Comparison of ENCODE assay signal across 11 mouse cellular contexts in the genomic region with DNA sequence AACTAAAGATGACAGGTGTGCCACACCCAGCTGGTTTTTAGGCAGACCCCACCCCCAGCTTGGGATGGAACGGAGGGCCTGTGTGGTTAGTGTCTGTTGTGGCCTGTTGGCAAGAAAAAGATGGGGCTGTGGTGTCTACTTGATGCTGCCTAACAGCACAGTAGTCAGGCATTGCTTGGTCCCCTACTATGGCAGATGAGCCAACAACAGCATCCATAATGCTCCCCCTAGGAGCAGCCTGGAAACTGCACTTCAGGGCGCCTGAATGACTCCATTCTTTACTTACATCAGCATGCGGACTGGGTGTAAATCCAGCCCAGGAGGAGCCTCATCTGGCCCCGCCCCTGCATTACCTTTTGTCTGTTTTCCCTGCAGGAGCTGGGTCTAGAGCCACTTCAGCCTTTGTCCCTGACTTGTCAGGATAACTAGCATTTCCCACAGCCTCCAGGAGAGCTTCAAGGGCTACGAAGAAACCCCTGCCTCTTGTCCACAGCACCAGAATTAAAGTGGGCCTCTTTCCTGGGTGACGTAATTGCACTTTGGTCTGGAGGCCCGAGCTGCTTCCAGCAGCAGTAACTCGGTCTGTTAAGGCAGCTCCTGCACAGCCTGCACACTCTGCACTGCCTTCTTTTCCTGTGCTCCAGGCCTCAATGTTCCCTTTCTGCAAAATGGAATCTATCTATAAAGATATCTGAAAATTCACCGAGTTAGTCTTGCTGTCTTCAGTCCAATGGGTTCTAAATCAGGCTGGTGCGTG.
DNase-seq lines count a peak whose midpoint lies in the region; ATAC-seq and TF ChIP-seq lines count a peak whose summit lies in the region.
"Had no signal": no experiment of that assay in that cellular context is flagged by ENCODE, and none has a peak within 500 bp of the region (broad histone marks: within the 10 kb centered on the region; RNA-seq: fewer than 3 reads in every experiment).

No protein-coding gene starts in this region.

- no peak overlapping the region for H3K9ac ChIP-seq in lung, embryonic 14.5 days
- H3K9ac ChIP-seq in forebrain, embryonic 12.5 days, result no peak overlapping the region
- H3K9ac ChIP-seq in midbrain, embryonic 11.5 days (ENCODE audit: low read length), result no peak overlapping the region

- no peaks in the 10 kb centered on the region for H3K9me3 ChIP-seq in lung, embryonic 14.5 days (ENCODE audit: low read depth, low read length)
- no peaks in the 10 kb centered on the region for H3K9me3 ChIP-seq in forebrain, embryonic 12.5 days
- no peaks in the 10 kb centered on the region for H3K9me3 ChIP-seq in midbrain, embryonic 11.5 days (ENCODE audit: control insufficient read depth, low read length)

- H3K27me3 ChIP-seq in lung, embryonic 14.5 days (ENCODE audit: insufficient read depth, low read length), result no peaks in the 10 kb centered on the region
- H3K27me3 ChIP-seq in forebrain, embryonic 12.5 days, result 0 out of 2 replicates have a peak, but pooled peaks cover 6% of the 10 kb centered on the region
- no peaks in the 10 kb centered on the region for H3K27me3 ChIP-seq in midbrain, embryonic 11.5 days (ENCODE audit: control insufficient read depth, insufficient read depth, low read length)

- 38% methylated on average over 10 of the region's 10 CpGs for WGBS in lung, embryonic 14.5 days
- 17% methylated on average over 10 of the region's 10 CpGs for WGBS in forebrain, embryonic 12.5 days
- 24% methylated on average over 10 of the region's 10 CpGs for whole genome bisulfite sequencing in midbrain, embryonic 11.5 days

- no peaks in the 10 kb centered on the region for H3K4me1 ChIP-seq in lung, embryonic 14.5 days (ENCODE audit: insufficient read depth)
- peaks cover 28% of the 10 kb centered on the region for H3K4me1 ChIP-seq in forebrain, embryonic 12.5 days
- peaks cover 10% of the 10 kb centered on the region for H3K4me1 ChIP-seq in midbrain, embryonic 11.5 days (ENCODE audit: control insufficient read depth, insufficient read depth, low read length)

- H3K4me3 ChIP-seq in lung, embryonic 14.5 days (ENCODE audit: low read depth, low read length), result no peak overlapping the region
- no peak overlapping the region for H3K4me3 ChIP-seq in forebrain, embryonic 12.5 days (replicated peaks)
- no peak overlapping the region for H3K4me3 ChIP-seq in midbrain, embryonic 11.5 days (ENCODE audit: low read depth, low read length)

- no peaks in the 10 kb centered on the region for H3K36me3 ChIP-seq in lung, embryonic 14.5 days (ENCODE audit: insufficient read depth)
- no peaks in the 10 kb centered on the region for H3K36me3 ChIP-seq in forebrain, embryonic 12.5 days (replicated peaks)
- no peaks in the 10 kb centered on the region for H3K36me3 ChIP-seq in midbrain, embryonic 11.5 days (ENCODE audit: control insufficient read depth, insufficient read depth, low read length)

- peak; percentile 21 for ATAC-seq in lung, embryonic 14.5 days (ENCODE audit: insufficient read depth)
- ATAC-seq in forebrain, embryonic 12.5 days (ENCODE audit: low FRiP score), result peak; percentile 72
- ATAC-seq in midbrain, embryonic 11.5 days (ENCODE audit: low FRiP score), result peak; percentile 36; the same call in 1 of the 2 replicates

- TF ChIP-seq CTCF in lung, embryonic 14.5 days (IDR thresholded peaks at IDR 0.05; ENCODE audit: low read depth), result peak; percentile 24; the same call in 1 of the 2 replicates

- no peak overlapping the region for H3K4me2 ChIP-seq in lung, embryonic 14.5 days
- H3K4me2 ChIP-seq in forebrain, embryonic 12.5 days, result peak overlapping the region; percentile 13; the same call in 1 of the 2 replicates
- no peak overlapping the region for H3K4me2 ChIP-seq in midbrain, embryonic 11.5 days

- no peak overlapping the region for H3K27ac ChIP-seq in lung, embryonic 14.5 days (ENCODE audit: low read depth)
- peak overlapping the region; percentile 58; the same call in 1 of the 2 replicates for H3K27ac ChIP-seq in forebrain, embryonic 12.5 days
- no peak overlapping the region for H3K27ac ChIP-seq in midbrain, embryonic 11.5 days (ENCODE audit: low read depth, low read length)

- DNase-seq in lung, embryonic 14.5 days, result peak; percentile 35
- DNase-seq in lung, postnatal 36 days, result no peak
- DNase-seq in midbrain, embryonic 11.5 days (ENCODE audit: low spot score, missing footprints), result no peak
- peak; percentile 59 for DNase-seq in thymus, postnatal 25 days
- DNase-seq in layer of hippocampus, adult 9-11 months, result no peak
- DNase-seq in cerebellum, adult 18-20 months, result no peak
- no peak for DNase-seq in gastrocnemius, adult 18-20 months (ENCODE audit: low spot score)
- DNase-seq: cerebellum, adult 9-10 months; lung, postnatal 14 days; right cerebral cortex, adult 18-20 months had no signal

Comparison
In these comparisons a context has a peak if more than half of its experiments do, and no peak if none do; other contexts are left out.
1. DNase-seq: peak in lung, embryonic 14.5 days (single experiment) and thymus, postnatal 25 days (single experiment); none in lung, postnatal 36 days (single experiment), midbrain, embryonic 11.5 days (single experiment), layer of hippocampus, adult 9-11 months (single experiment), cerebellum, adult 18-20 months (0 of 2) and gastrocnemius, adult 18-20 months (single experiment).
2. ATAC-seq: peak in every context shown above with its lines; median percentile 72 in forebrain, embryonic 12.5 days; 36 in midbrain, embryonic 11.5 days; 21 in lung, embryonic 14.5 days.